Mouse (Mus musculus) spleen, adult 18-20 months (tissue): ENCODE measurements around the gene Arhgef17.

Experiments used
- DNase-seq, 2 experiments: peaks; one replicate each; pipeline ENCODE4 v3.0.0; 2022; ENCODE audit warnings: mixed read lengths in 2 of 2

Gene Arhgef17

DNA sequence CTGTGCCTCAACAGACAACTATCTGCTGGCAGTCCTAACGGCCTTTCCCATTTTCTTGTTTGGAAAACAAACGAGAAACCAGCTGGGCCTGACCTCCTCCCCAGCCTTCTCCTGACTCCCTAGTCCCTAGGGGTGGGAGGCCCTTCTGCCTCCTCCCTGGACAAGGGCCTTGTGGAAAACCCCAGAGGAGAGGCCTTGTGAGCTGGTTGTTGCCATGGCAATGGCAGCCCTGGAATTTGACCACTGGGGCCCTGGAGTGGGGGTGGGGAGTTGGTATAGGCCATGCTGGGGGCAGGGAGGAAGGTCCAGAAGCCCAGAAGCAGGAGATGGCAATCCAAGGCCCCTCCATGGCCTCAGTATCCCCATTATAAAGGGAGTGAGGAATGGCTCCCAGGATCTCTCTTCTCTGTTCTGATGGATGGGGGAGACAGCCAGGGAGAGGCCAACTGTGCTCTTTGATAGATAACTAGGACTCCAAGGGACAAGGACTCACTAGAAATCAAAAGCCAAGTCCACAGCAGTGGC, 20.6 kb downstream of the Arhgef17 start:
- no peak for DNase-seq

DNA sequence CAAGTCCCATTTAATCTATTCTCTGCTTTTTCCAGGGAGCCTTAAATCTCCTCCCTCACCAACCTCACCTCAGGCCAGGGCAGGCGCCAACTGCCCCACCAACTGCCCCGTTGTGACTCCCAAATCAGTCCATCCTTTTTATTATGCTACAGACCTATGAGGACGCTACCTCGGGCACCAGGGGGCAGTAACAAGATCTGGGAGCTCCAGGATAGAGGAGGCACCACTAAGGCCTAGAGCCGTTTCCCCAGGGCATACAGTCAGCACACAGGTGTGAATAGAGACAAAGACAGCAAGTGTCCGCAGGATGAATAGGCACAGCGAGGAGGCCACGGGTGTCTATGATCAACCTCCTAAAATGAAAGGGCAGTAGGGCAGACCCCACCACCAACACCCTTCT, 23.3 kb downstream of the Arhgef17 start:
- DNase-seq: peak in 1 of 2 experiments; percentile 37

DNA sequence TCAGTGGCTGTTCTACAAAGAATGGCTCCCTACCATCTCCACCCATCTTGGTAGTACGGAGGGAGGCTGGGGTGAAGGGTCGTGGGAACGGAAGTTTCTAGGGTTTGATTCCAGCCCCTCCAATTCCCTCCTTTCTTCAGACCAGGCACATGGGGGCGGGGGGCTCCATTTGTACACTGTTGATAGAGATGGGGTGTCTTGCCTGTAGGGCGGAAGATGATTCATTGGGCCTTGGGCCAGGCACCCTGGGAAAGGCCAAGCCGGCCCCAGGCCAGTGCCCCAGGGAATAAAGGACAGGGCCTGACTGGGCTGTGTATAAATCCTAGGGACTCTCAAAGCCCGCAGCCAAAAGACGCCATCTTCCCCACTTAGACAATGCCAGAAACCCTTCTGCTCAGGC, 23.8 kb downstream of the Arhgef17 start:
- DNase-seq: no peak

GRCm38 (mm10) chr7:100907231-100907630, 24.7 kb downstream of the Arhgef17 start:
- DNase-seq: peak; percentile 55 to 79

DNA sequence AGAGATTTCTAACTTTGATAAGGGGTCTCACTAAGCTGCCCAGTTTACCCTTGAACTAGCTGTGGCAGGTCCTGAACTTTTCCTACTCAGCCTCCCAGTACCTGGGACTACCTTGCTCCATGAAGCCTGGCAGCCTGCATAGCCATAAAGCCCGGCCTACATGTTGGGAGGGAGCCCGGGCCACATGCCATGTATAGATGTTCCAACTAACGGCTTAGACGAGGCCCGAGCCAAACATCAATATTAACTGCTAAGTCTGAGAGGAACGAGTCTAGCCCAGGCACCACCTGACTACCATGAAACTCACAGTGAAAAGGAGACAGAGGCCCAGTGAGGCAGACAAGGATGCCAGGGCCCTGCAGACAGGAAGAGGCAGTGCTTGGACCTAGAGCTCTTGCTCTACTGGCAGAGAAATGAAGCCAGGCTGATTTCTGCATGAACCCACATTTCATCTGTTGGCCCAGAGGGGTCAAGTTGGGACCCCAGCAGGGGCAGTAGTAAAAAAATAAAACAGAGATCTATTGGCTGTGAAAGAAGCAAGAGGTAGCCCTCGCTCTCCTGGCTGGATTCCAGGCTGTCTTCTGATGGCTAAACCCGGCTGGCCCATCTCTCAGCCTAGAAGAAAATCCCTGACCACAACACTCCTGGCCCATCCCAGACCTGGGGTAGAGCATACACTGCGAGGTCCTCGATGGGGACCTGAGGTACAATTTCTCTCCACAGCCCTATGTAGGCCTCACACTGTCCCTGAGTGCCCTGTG, 25.7 kb downstream of the Arhgef17 start:
- DNase-seq: no peak

GRCm38 (mm10) chr7:100905037-100905436, 26.9 kb downstream of the Arhgef17 start:
- DNase-seq: no peak

GRCm38 (mm10) chr7:100904612-100905011, 27.3 kb downstream of the Arhgef17 start:
- DNase-seq: no peak

- DNase-seq: no peak
These were observed 29.3 kb downstream of the Arhgef17 start for GRCm38 (mm10) chr7:100902451-100903137.

DNA sequence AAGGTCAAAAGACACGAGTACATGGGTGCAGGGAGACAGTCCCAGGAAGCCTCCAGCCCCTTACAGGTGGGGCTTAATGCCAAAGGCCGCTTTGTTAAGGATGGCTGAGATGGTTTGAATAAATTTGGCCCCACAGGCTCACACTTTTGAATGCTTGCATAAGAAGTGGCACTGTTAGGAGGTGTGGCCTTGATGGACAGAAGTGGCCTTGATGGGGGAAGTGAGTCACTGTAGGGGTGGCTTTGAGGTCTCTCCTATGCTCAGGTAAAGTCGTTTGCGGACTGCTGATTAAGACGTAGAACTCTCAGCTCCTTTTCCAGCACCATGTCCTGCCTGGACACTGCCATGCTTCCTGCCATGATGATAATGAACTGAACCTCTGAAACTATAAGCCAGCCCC, 34.1 kb downstream of the Arhgef17 start:
- no peak for DNase-seq

DNA sequence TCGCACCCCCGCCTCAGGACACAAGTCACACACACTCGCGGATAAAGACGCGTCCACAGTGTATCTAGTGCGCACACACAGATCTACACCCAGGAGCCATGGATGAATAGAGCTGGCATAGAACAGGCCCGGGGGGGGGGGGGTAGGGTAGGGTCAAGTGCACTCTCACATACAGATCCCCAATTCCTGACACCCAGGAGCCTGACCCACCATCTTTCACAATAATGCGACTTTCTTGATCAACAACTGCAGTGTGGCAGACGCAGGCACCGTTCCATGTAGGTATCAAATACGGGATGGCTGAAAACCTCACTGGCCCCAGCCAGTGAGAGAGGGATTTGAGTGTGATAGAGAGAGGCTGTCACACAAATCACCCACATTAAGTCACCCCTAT, 37.1 kb downstream of the Arhgef17 start:
- no peak for DNase-seq

- no peak for DNase-seq
These were observed 37.7 kb downstream of the Arhgef17 start for GRCm38 (mm10) chr7:100894057-100894832.

DNA sequence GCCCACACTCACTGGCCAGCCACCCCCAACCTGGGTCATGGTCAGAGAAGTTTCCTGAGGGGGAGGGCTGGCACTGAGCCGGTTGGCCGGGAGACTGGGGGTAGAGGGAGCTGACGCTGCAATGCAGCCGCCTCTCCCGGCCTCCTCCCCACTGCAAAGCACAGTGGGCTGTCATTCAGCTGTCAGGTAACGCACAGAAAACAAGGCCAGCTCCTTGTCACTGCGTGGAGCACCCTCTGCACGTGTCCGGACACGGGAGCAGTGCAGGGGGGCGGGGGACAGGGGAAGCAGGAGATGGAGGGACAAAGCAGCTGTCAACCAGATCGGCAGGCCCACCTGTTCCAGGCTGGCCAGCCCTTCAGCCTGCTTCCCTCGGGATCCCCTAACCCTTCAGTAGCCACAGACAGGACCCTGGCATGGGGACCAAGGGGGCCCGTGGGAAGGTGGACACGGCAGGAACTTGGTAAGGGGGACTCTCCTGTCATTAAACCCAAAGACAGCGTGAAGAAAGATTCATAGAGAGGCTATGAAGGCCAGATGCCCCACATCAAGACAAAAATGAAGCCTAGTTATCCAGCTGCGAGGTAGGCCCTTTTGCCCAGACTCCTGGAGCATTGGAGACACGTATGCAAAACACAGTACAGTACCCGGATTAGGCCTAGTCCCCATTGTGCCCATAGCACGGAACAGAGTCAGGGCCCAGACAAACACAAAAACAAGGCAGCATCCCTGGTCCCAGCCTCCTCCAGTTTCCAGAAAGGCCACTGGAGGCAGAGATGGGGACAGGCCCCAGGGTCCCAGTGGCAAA, 38.5 kb downstream of the Arhgef17 start:
- no peak for DNase-seq

GRCm38 (mm10) chr7:100886535-100886934, 45.4 kb downstream of the Arhgef17 start:
- DNase-seq: peak; percentile 50 to 72

GRCm38 (mm10) chr7:100884460-100884859, 47.4 kb downstream of the Arhgef17 start:
- DNase-seq: no peak

DNA sequence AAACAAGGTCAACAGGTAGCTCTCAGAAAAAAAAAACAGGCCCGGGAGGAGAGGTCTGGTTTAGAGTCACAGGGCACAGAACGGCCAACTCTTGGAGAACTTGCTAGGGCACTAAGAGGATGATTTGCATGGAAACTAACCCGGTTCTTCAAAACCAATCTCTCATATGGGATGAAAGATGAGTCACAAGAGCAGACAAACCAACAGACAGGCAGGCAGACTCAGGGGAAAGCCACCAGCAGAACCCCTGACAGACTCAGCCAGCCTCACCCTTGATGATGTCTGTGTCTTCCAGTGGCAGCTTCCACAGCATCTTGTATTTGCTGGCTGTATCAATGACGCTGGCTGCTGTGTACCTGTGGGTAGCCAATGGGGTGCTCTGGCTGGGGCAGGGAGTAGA, 50.0 kb downstream of the Arhgef17 start:
- no peak for DNase-seq

DNA sequence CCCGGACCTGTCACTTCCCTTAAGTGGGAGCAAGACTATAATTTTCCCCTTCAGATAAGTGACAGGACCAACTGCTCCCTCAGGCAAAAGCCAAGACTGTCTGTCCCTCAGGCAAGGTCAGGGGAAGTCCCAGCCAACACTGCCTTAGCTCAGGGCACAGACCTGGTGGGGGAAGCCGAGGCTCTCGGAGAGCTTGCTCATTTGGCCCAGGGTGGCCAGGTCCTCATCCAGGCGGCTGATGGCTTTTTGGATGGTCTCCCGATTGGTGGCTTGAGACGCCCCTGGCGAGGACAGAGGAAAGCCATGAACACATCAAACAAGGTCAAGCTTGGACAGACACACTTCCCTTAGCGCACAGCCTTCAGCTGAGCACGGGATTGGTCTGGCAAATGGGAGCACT, 50.4 kb downstream of the Arhgef17 start:
- no peak for DNase-seq

GRCm38 (mm10) chr7:100879595-100879994, 52.3 kb downstream of the Arhgef17 start:
- peak; percentile 40 to 72 for DNase-seq

DNA sequence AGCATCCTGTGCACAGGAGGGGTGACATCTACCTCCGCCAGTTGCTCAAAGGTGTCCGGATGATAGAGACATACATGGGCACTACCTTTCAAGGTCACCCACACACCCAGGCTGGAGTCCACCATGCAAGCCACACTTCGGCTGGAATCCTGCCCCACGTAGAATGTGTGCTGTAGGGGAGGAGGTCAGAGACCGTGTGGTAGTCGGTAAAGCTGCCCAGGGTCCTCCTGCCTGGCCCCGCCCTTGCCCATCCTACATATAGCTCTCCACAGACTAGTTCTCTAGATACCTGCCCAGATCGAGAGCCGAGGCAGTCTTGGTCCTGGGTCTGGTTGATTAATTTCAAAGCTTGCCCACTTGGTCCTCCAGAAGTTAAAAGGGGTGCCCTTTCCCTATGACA, 55.1 kb downstream of the Arhgef17 start:
- DNase-seq: no peak

GRCm38 (mm10) chr7:100876293-100876692, 55.6 kb downstream of the Arhgef17 start:
- no peak for DNase-seq

DNA sequence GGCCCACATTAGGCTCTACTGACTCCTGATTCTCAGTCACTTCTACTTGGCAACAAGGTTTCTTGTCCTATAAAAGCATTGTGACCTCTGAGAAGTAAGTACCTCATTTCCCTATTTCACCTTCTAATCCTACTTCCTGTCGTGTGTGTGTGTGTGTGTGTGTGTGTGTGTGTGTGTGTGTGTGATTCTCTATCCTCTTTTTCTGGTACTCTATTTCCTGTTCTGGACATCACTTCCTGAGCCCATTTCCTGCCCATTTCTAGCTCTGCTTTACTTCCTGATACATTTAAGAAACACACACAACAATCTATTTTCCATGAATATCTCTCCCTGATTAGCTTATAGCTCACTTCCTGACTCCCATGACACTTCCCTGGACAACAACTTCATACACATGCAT, 56.1 kb downstream of the Arhgef17 start:
- no peak for DNase-seq

GRCm38 (mm10) chr7:100873197-100873596, 58.7 kb downstream of the Arhgef17 start:
- DNase-seq: no peak

DNA sequence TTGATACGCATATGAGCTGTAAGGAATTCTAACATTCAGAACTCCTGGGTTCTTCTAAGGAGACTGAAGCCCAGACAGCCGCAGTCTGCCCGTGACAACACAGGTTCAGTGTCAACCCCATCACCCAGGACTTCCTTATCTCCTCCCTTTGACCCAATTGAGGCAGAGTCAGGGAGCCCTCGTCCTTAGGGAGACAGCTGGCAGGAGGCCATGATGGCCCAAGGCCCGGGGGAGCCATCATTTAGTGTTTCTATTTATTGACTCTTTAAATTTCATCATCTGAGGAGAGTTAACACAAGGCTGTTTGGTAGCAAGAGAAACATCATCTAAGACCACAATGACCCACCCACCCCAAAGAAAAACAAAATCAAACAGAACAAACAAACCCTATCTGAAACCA, 60.0 kb downstream of the Arhgef17 start:
- DNase-seq: no peak

DNA sequence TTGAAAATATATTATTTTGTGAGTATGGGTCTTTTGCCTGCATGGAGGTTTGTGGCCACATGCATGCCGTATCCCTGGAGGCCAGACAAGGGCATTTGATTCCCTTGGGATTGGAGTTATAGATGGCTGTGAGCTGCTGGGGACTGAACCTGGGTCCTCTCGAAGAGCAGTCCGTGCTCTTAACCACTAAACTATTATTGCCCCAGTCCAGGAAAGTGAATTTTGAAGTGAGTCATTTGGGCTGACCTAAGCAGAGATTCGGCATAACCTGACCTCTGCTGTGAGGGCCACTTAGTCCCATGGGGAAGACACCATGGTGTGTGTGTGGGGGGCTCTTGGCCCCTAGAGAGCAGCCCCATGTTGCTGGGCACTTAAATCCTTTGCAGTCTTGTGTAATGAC, 60.6 kb downstream of the Arhgef17 start:
- no peak for DNase-seq
